Mouse (Mus musculus) embryonic facial prominence, embryonic 13.5 days (tissue): ENCODE measurements around the gene Cmbl. TPM values are rescaled to one million over a fixed set of nuclear protein-coding genes. Genes with fewer than 3 reads are reported as not detected.
"Not testable (repeated sequence)": the region's sequence is repeated elsewhere in the genome, so short reads cannot be mapped to it uniquely, and the experiment has no call there.

Experiments
- ATAC-seq: fragments of 200-750 bp; cut with Nextera tagmentation; 2 replicates; pipeline ENCODE4 v1.8.0; 2017; ENCODE audit warnings: low read depth; ENCODE audit not compliant: insufficient number of reproducible peaks, insufficient read depth, low FRiP score, low TSS enrichment
- H3K27ac ChIP-seq: fragments of 300-500 bp; sonication (generic); 2 replicates; pipeline ENCODE4 v1.5.1; 2015; ENCODE audit warnings: moderate library complexity, mild to moderate bottlenecking, inconsistent platforms
- H3K27me3 ChIP-seq: fragments of 300-500 bp; sonication (generic); 2 replicates; pipeline ENCODE4 v1.6.1; 2015; ENCODE audit warnings: mild to moderate bottlenecking, inconsistent platforms
- H3K36me3 ChIP-seq: fragments of 300-500 bp; sonication (generic); 2 replicates; pipeline ENCODE4 v1.6.1; 2015; ENCODE audit warnings: mild to moderate bottlenecking, inconsistent platforms
- H3K4me1 ChIP-seq: fragments of 300-500 bp; sonication (generic); 2 replicates; pipeline ENCODE4 v1.6.1; 2015; ENCODE audit warnings: inconsistent platforms
- H3K4me2 ChIP-seq: fragments of 300-500 bp; sonication (generic); 2 replicates; pipeline ENCODE4 v1.6.1; 2015; ENCODE audit warnings: moderate library complexity, mild to moderate bottlenecking, inconsistent platforms
- H3K4me3 ChIP-seq: fragments of 300-500 bp; sonication (generic); 2 replicates; pipeline ENCODE4 v1.5.1; 2015; ENCODE audit warnings: mild to moderate bottlenecking, inconsistent platforms
- H3K9ac ChIP-seq: fragments of 300-500 bp; sonication (generic); 2 replicates; pipeline ENCODE4 v1.6.1; 2015; ENCODE audit warnings: mild to moderate bottlenecking, inconsistent platforms
- H3K9me3 ChIP-seq: fragments of 300-500 bp; sonication (generic); 2 replicates; pipeline ENCODE4 v1.6.1; 2016; ENCODE audit warnings: inconsistent platforms
- WGBS: fragments of 180-500 bp; shearing (Covaris S2); methylation state at CpG from one replicate; pipeline ENCODE4 v1.1.7; 2015; ENCODE audit warnings: mixed read lengths; 5-methylcytosine and 5-hydroxymethylcytosine counted together
- polyA plus RNA-seq: library from polyadenylated mRNA; unstranded; fragments of >200 nt; fragmentation: Nextera tagmentation; extraction: Ambion mirVana; gene quantifications from 2 replicates; pipeline ENCODE4 v1.2.1, GENCODE M21; 2015

Gene Cmbl
- polyA plus RNA-seq, 1 experiment from 2014 or later: 2.7 TPM

GRCm38 (mm10) chr15:31568581-31568996 lies 3.4 kb downstream of the Cmbl start:
- H3K9ac ChIP-seq: no peak overlapping the region
- no peak overlapping the region for H3K4me3 ChIP-seq
- no peaks in the 10 kb centered on the region for H3K27me3 ChIP-seq
- H3K9me3 ChIP-seq: no peaks in the 10 kb centered on the region
- H3K4me1 ChIP-seq: peaks cover 32% of the 10 kb centered on the region
- peak; percentile 46; the same call in 1 of the 2 replicates for ATAC-seq
- peak overlapping the region; percentile 39 for H3K27ac ChIP-seq
- WGBS: 14% methylated on average over 12 of the region's 12 CpGs
- H3K4me2 ChIP-seq: peak overlapping the region; percentile 31
- H3K36me3 ChIP-seq: no peaks in the 10 kb centered on the region

- peaks cover 25% of the 10 kb centered on the region for H3K4me1 ChIP-seq
- WGBS: 51% methylated on average over 9 of the region's 9 CpGs
- peak overlapping the region; percentile 23 for H3K27ac ChIP-seq
- no peak overlapping the region for H3K4me3 ChIP-seq
- H3K4me2 ChIP-seq: no peak overlapping the region
- no peaks in the 10 kb centered on the region for H3K9me3 ChIP-seq
- no peak for ATAC-seq
- no peaks in the 10 kb centered on the region for H3K27me3 ChIP-seq
- H3K36me3 ChIP-seq: no peaks in the 10 kb centered on the region
- H3K9ac ChIP-seq: no peak overlapping the region
These were observed 4.3 kb downstream of the Cmbl start for GRCm38 (mm10) chr15:31569325-31570022.

GRCm38 (mm10) chr15:31570959-31571358 lies 5.8 kb downstream of the Cmbl start:
- ATAC-seq: no peak
- H3K9ac ChIP-seq: no peak overlapping the region
- no peak overlapping the region for H3K4me2 ChIP-seq
- no peaks in the 10 kb centered on the region for H3K27me3 ChIP-seq
- H3K4me1 ChIP-seq: peaks cover 25% of the 10 kb centered on the region
- no peak overlapping the region for H3K4me3 ChIP-seq
- H3K27ac ChIP-seq: no peak overlapping the region
- WGBS: 91% methylated on average over 8 of the region's 8 CpGs
- H3K9me3 ChIP-seq: no peaks in the 10 kb centered on the region
- H3K36me3 ChIP-seq: no peaks in the 10 kb centered on the region

GRCm38 (mm10) chr15:31571906-31572722 lies 6.9 kb downstream of the Cmbl start:
- no peaks in the 10 kb centered on the region for H3K36me3 ChIP-seq
- no peaks in the 10 kb centered on the region for H3K27me3 ChIP-seq
- peak overlapping the region; percentile 48 for H3K27ac ChIP-seq
- ATAC-seq: peak; percentile 23; the same call in 1 of the 2 replicates
- H3K9me3 ChIP-seq: no peaks in the 10 kb centered on the region
- H3K4me2 ChIP-seq: no peak overlapping the region
- peaks cover 25% of the 10 kb centered on the region for H3K4me1 ChIP-seq
- H3K9ac ChIP-seq: no peak overlapping the region
- H3K4me3 ChIP-seq: no peak overlapping the region
- 73% methylated on average over 16 of the region's 16 CpGs for WGBS

GRCm38 (mm10) chr15:31573287-31573686 lies 8.1 kb downstream of the Cmbl start:
- 90% methylated on average over 4 of the region's 4 CpGs for WGBS
- ATAC-seq: no peak

GRCm38 (mm10) chr15:31573692-31574091 lies 8.5 kb downstream of the Cmbl start:
- Histone ChIP-seq H3K27ac (no peak overlapping the region), H3K9ac (no peak overlapping the region), H3K4me2 (no peak overlapping the region), H3K9me3 (no peaks in the 10 kb centered on the region), H3K36me3 (no peaks in the 10 kb centered on the region), H3K27me3 (no peaks in the 10 kb centered on the region), H3K4me3 (no peak overlapping the region), H3K4me1 (peaks cover 22% of the 10 kb centered on the region)
- no peak for ATAC-seq

More at GRCm38 (mm10) chr15:31573287-31573686, 8.1 kb downstream of the Cmbl start:
- Histone ChIP-seq H3K4me2 (no peak overlapping the region), H3K4me3 (no peak overlapping the region), H3K27me3 (no peaks in the 10 kb centered on the region), H3K36me3 (no peaks in the 10 kb centered on the region), H3K9me3 (no peaks in the 10 kb centered on the region), H3K9ac (no peak overlapping the region), H3K4me1 (peaks cover 25% of the 10 kb centered on the region), H3K27ac (no peak overlapping the region)

- Histone ChIP-seq H3K27me3 (no peaks in the 10 kb centered on the region), H3K4me2 (no peak overlapping the region), H3K36me3 (no peaks in the 10 kb centered on the region), H3K9ac (no peak overlapping the region), H3K4me3 (no peak overlapping the region), H3K27ac (no peak overlapping the region), H3K4me1 (peaks cover 6% of the 10 kb centered on the region; the same call in 1 of the 2 replicates), H3K9me3 (no peaks in the 10 kb centered on the region)
- 74% methylated on average over 5 of the region's 5 CpGs for WGBS
- ATAC-seq: no peak
These were observed 10.9 kb downstream of the Cmbl start for GRCm38 (mm10) chr15:31576076-31576475.

GRCm38 (mm10) chr15:31581086-31581485 lies 15.9 kb downstream of the Cmbl start:
- not testable (repeated sequence) for H3K9me3 ChIP-seq, H3K27me3 ChIP-seq, H3K9ac ChIP-seq, H3K4me2 ChIP-seq, H3K36me3 ChIP-seq, ATAC-seq, H3K4me3 ChIP-seq, H3K4me1 ChIP-seq, H3K27ac ChIP-seq
- 90% methylated on average over 2 of the region's 2 CpGs for WGBS

- Histone ChIP-seq H3K4me1 (no peaks in the 10 kb centered on the region), H3K36me3 (0 out of 2 replicates have a peak, but pooled peaks cover under 1% of the 10 kb centered on the region), H3K9ac (no peak overlapping the region), H3K4me2 (no peak overlapping the region), H3K9me3 (no peaks in the 10 kb centered on the region), H3K27me3 (no peaks in the 10 kb centered on the region), H3K4me3 (no peak overlapping the region), H3K27ac (no peak overlapping the region)
- no peak for ATAC-seq
- WGBS: 89% methylated on average over 13 of the region's 13 CpGs
These were observed 18.3 kb downstream of the Cmbl start for GRCm38 (mm10) chr15:31583304-31584085.

GRCm38 (mm10) chr15:31585238-31585637 lies 20.0 kb downstream of the Cmbl start:
- Histone ChIP-seq H3K27ac (no peak overlapping the region), H3K4me2 (no peak overlapping the region), H3K9ac (no peak overlapping the region), H3K4me3 (no peak overlapping the region), H3K4me1 (no peaks in the 10 kb centered on the region), H3K9me3 (no peaks in the 10 kb centered on the region), H3K27me3 (no peaks in the 10 kb centered on the region), H3K36me3 (peaks cover 18% of the 10 kb centered on the region)
- 73% methylated on average over 7 of the region's 7 CpGs for WGBS
- no peak for ATAC-seq

- ATAC-seq: no peak
- Histone ChIP-seq H3K9ac (no peak overlapping the region), H3K27me3 (no peaks in the 10 kb centered on the region), H3K4me1 (no peaks in the 10 kb centered on the region), H3K4me3 (no peak overlapping the region), H3K27ac (no peak overlapping the region), H3K9me3 (no peaks in the 10 kb centered on the region), H3K36me3 (peaks cover 27% of the 10 kb centered on the region), H3K4me2 (no peak overlapping the region)
- 83% methylated on average over 5 of the region's 5 CpGs for WGBS
These were observed 20.9 kb downstream of the Cmbl start for GRCm38 (mm10) chr15:31586088-31586487.
